Mouse (Mus musculus) kidney, adult 2 months (tissue): ENCODE results near the gene Adamts14. TPM values are rescaled to one million over a fixed set of nuclear protein-coding genes. Genes with fewer than 3 reads are reported as not detected.

Experiments
- DNase-seq: peaks from one replicate; pipeline ENCODE4 v3.0.0; 2021
- H3K27ac ChIP-seq: fragments of 200-500 bp; 2 replicates; pipeline ENCODE4 v1.5.1; 2012; ENCODE audit warnings: low read depth, low read length, control low read depth, inconsistent platforms; ENCODE audit not compliant: insufficient read depth
- H3K27me3 ChIP-seq: fragments of 200-500 bp; replicated peaks from 2 replicates; pipeline ENCODE4 v1.6.1; 2012; ENCODE audit warnings: mild to moderate bottlenecking, moderate library complexity, low read length, inconsistent platforms; ENCODE audit not compliant: control insufficient read depth, insufficient read depth
- H3K36me3 ChIP-seq: fragments of 200-500 bp; 2 replicates; pipeline ENCODE4 v1.6.1; 2012; ENCODE audit warnings: mild to moderate bottlenecking, moderate library complexity, low read length, inconsistent platforms; ENCODE audit not compliant: control insufficient read depth, insufficient read depth
- H3K4me1 ChIP-seq: fragments of 200-500 bp; 2 replicates; pipeline ENCODE4 v1.6.1; 2011; ENCODE audit warnings: low read length; ENCODE audit not compliant: control insufficient read depth, insufficient read depth
- H3K4me3 ChIP-seq: fragments of 200-500 bp; 2 replicates; pipeline ENCODE4 v1.5.1; 2011; ENCODE audit warnings: mild to moderate bottlenecking, low read depth, low read length, control low read depth; ENCODE audit not compliant: insufficient read depth
- CTCF ChIP-seq: fragments of 200-500 bp; conservative IDR thresholded peaks from 2 replicates; pipeline ENCODE4 v1.5.1; 2011; ENCODE audit warnings: low read depth, mild to moderate bottlenecking, control low read depth, low read length, moderate library complexity, mixed read lengths; ENCODE audit not compliant: insufficient read depth, insufficient read length
- POLR2A ChIP-seq: fragments of 200-500 bp; IDR thresholded peaks from one replicate; pipeline ENCODE4 v1.6.1; 2011; ENCODE audit warnings: low read depth, low read length, control low read depth
- WGBS: fragments of 180-500 bp; shearing (Covaris S2); methylation state at CpG from one replicate; pipeline ENCODE4 v1.1.7; 2018; 5-methylcytosine and 5-hydroxymethylcytosine counted together
- polyA plus RNA-seq: library from polyadenylated mRNA; depleted of rRNA; stranded (reverse); fragments of >200 nt; gene quantifications from 2 replicates; pipeline ENCODE4 v1.2.3, GENCODE M21; 2012

Adamts14 gene
- polyA plus RNA-seq, 1 experiment = 1.3 TPM

DNA sequence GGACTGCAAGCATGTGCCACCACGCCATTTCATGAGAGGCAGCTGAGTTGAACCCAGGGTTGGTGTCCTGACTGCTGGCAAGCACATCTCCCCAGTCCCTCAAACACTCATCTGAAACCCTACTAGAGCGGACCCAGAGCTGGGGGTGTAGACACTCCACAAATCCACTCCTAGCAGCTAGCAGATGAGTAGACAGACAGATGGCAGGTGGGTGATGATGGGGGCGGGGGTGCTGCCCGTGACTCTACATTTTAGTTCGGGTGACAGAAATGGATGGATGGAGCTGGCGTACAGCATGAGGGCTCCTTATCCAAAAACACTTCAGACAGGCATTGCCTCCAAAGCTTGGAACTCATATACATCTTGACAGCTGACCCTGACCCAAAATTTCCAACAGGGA lies 26.9 kb downstream of the Adamts14 start:
- Histone ChIP-seq H3K27me3 (no peaks in the 10 kb centered on the region), H3K36me3 (no peaks in the 10 kb centered on the region), H3K4me3 (no peak overlapping the region), H3K27ac (no peak overlapping the region), H3K4me1 (no peaks in the 10 kb centered on the region)
- no peak for TF ChIP-seq POLR2A
- no peak for TF ChIP-seq CTCF
- DNase-seq = no peak
- 92% methylated on average over 6 of the region's 6 CpGs for WGBS

DNA sequence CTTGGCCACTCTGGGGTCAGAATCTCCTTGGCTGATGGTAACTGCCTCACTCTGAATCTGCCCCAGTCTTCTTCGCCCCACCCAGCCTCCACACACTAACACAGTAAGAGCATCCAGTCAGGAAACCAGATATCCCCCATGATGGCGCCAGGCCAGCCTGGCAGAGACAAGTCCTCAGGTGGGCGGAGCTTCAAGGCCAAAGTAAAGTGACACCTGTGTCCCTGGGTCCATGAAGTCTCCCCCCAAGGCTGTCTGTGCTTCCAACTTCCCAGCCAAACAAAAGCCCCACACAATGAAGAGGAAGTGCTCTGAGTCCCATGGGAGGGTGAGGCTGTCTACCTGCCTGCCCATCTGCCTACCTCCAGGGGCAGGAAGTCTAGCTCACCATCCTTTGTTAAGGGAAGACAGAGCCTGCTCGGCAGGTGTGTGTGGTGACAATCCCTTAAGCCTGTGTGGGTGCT lies 31.2 kb downstream of the Adamts14 start:
- WGBS = 55% methylated on average over 4 of the region's 4 CpGs
- H3K4me1 ChIP-seq = no peaks in the 10 kb centered on the region
- no peak for DNase-seq

DNA sequence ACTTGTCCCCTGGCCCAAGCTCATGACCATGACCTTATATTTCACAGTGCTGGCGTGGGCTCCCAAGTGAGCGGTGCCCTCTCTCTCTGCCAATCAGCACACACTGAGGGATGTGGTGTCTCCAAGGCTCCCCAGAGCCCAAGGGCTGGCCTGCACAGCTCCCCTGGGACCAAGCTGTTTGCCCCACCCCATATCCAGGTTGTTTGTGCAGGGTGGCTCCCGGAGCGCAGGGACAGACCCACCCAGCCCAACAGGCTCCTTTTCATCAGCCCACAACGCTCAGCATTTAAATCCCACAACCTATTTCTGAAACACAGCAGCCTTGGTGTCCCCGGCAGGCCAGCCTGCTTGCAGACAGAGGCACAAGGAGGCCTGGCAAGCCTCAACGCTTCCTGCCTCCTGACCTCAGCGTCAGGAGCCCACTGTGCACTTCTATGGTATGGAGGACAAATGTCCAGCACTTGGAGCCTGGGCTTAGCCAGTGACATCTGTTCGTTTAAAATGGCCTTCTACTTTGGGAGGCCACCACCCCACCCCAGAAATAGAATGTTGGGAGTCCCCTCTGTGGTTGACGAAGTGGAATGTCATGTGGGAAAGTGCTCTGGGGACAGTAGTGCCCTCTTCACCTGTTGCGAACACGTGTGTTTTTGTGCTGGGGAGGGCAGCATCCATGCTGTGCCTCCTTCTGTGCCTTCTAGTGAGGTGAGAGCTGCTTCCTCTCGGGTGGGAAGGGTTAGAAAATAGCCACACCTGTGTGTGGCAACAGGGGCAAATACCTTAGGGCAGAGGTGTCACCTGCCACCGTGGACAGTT lies 32.9 kb downstream of the Adamts14 start:
- H3K4me3 ChIP-seq = no peak overlapping the region
- 80% methylated on average over 14 of the region's 14 CpGs for WGBS
- DNase-seq = no peak

More for the DNA sequence above, 31.2 kb downstream of the Adamts14 start:
- Histone ChIP-seq H3K27me3 (no peaks in the 10 kb centered on the region), H3K4me3 (no peak overlapping the region), H3K36me3 (no peaks in the 10 kb centered on the region), H3K27ac (no peak overlapping the region)
- TF ChIP-seq POLR2A (no peak), CTCF (no peak)

DNA sequence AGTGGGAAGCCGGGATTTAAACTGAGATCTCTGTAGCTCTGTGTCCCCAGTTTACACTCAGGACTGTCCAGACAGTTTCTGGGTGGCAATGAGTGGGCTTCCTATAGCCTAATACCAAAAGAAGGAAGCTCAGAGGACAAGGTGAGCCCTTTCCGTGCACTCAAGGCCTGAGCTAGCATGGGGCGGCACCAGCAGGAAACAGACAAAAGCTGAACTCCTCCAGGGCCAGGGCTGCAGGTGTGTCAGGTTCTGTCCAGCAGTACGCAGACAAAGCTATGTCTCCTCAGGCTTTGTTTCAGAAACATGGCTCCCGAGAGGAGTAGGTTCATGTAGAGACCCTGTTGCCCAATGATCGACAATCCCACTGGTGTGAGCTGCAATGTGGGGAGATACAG lies 35.9 kb downstream of the Adamts14 start:
- no peak for DNase-seq
- WGBS = 83% methylated on average over 6 of the region's 6 CpGs
- Histone ChIP-seq H3K4me3 (no peak overlapping the region), H3K36me3 (no peaks in the 10 kb centered on the region), H3K27ac (no peak overlapping the region), H3K4me1 (no peaks in the 10 kb centered on the region), H3K27me3 (no peaks in the 10 kb centered on the region)
- TF ChIP-seq POLR2A (no peak), CTCF (no peak)

More for the DNA sequence above, 32.9 kb downstream of the Adamts14 start:
- no peaks in the 10 kb centered on the region for H3K36me3 ChIP-seq
- no peak for TF ChIP-seq POLR2A
- TF ChIP-seq CTCF = no peak
- no peaks in the 10 kb centered on the region for H3K4me1 ChIP-seq
- no peaks in the 10 kb centered on the region for H3K27me3 ChIP-seq
- H3K27ac ChIP-seq = no peak overlapping the region

DNA sequence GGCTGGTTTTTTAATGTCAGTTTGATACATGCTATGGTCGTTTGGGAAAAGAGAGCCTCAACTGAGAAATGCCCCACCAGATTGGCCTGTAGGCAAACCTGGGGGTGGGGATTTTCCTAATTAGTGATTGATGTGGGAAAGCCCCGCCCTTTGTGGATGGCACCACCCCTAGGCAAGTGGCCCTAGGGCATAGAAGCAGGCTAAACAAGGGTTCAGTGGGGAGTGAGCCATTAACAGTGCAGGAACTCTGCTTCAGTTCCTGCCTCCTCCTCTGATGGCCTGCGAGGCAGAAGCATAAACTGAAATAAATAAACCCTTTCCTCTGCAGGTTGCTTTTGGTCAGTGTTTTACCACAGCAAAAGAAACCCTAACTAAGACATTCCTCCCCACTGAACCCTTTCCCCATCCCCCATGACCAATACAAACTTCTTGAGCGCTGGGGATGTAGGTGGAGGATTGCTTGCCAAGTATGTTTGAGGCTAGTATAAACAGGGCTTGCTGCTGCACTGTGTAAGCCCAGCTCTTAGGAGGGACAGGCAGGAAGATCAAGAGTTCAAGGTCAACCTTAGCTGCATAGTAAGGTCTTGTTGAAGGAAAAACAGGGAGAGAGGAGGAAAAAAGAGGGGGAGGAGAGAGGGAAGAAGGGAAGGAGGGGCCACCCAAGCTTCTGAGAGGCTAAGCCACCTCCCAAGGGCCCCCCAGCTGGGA lies 36.4 kb downstream of the Adamts14 start:
- WGBS = 46% methylated on average over 4 of the region's 4 CpGs
- no peaks in the 10 kb centered on the region for H3K36me3 ChIP-seq
- DNase-seq = no peak
- H3K4me3 ChIP-seq = no peak overlapping the region
- H3K27me3 ChIP-seq = no peaks in the 10 kb centered on the region
- no peak overlapping the region for H3K27ac ChIP-seq
- TF ChIP-seq POLR2A (no peak), CTCF (no peak)
- H3K4me1 ChIP-seq = no peaks in the 10 kb centered on the region

DNA sequence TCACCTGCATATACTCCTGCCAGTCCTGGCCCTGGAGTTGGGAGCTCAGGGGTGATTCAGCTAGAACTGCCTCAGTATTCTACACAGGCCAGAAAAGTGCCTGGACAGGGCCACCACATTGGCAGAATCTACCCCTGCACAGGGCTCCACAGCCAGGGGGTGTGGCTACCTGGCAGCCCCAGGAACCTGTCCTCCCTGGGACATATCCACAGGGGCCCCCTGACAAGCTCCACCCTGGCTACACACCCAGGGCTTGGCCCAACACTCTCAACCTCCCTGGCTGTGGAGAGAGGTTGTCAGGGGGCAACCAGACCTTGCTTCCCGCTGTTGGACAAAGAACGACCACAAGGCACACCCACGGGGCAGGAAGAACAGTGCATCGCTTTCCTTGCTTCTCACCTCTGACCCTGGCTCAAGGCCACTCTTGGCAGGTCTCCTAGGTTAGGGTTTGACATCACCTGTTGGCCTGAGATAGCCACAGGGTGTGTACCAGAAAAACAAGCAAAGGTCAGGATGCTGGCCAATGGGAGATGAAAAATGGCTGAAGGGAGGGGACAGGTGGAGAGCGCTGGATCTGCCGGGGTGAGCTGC lies 37.5 kb downstream of the Adamts14 start:
- no peaks in the 10 kb centered on the region for H3K27me3 ChIP-seq
- H3K4me1 ChIP-seq = no peaks in the 10 kb centered on the region
- TF ChIP-seq POLR2A = no peak
- no peak overlapping the region for H3K4me3 ChIP-seq
- 75% methylated on average over 6 of the region's 6 CpGs for WGBS
- no peak for DNase-seq
- no peaks in the 10 kb centered on the region for H3K36me3 ChIP-seq
- H3K27ac ChIP-seq = no peak overlapping the region

DNA sequence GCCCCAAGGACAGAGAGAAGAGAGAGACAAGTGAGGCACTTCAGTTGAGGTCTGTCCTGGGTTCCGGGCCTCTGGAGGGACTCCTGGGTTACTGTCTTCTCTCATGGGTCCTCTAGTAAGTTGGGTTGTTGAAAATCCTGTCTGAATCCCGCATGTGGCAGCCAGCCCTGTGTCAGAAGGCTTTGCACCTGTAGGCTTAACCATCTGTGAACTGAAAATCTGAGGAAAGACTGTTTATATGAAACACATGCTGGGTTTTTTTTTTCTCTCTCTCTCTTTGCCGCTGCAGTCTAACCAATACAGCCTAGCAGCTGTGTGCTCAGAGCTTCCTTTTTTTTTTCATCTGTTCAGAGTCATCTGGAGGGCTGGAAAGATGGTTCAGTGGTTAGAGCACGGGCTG lies 38.9 kb downstream of the Adamts14 start:
- Histone ChIP-seq H3K27ac (no peak overlapping the region), H3K4me1 (no peaks in the 10 kb centered on the region), H3K27me3 (no peaks in the 10 kb centered on the region), H3K4me3 (no peak overlapping the region), H3K36me3 (no peaks in the 10 kb centered on the region)
- WGBS = 82% methylated on average over 4 of the region's 4 CpGs
- TF ChIP-seq CTCF (no peak), POLR2A (no peak)
- DNase-seq = no peak
